Mouse (Mus musculus) liver, postnatal 0 days (tissue): Measurements from ENCODE around the gene Oip5.

Source experiments
- CTCF ChIP-seq: sonication (generic); IDR thresholded peaks from 2 replicates; pipeline ENCODE4 v1.5.1; 2016; ENCODE audit warnings: antibody characterized with exemption, low read depth
- EP300 ChIP-seq: IDR thresholded peaks from 2 replicates; pipeline ENCODE4 v1.6.1; 2016; ENCODE audit warnings: antibody characterized with exemption, low read depth, mild to moderate bottlenecking

- no peak for TF ChIP-seq CTCF
- TF ChIP-seq EP300: peak; percentile 77
Observed at GRCm38 (mm10) chr2:119572471-119572870, 45.8 kb downstream of the Oip5 start.
